Mouse (Mus musculus) kidney, adult 2 months (tissue): Measurements from ENCODE around the gene Cry2. TPM values are rescaled to one million over a fixed set of nuclear protein-coding genes. Genes with fewer than 3 reads are reported as not detected.

ENCODE experiments used
- DNase-seq: peaks from one replicate; pipeline ENCODE4 v3.0.0; 2021
- H3K27ac ChIP-seq: fragments of 200-500 bp; 2 replicates; pipeline ENCODE4 v1.5.1; 2012; ENCODE audit warnings: low read depth, low read length, control low read depth, inconsistent platforms; ENCODE audit not compliant: insufficient read depth
- H3K27me3 ChIP-seq: fragments of 200-500 bp; replicated peaks from 2 replicates; pipeline ENCODE4 v1.6.1; 2012; ENCODE audit warnings: mild to moderate bottlenecking, moderate library complexity, low read length, inconsistent platforms; ENCODE audit not compliant: control insufficient read depth, insufficient read depth
- H3K36me3 ChIP-seq: fragments of 200-500 bp; 2 replicates; pipeline ENCODE4 v1.6.1; 2012; ENCODE audit warnings: mild to moderate bottlenecking, moderate library complexity, low read length, inconsistent platforms; ENCODE audit not compliant: control insufficient read depth, insufficient read depth
- H3K4me1 ChIP-seq: fragments of 200-500 bp; 2 replicates; pipeline ENCODE4 v1.6.1; 2011; ENCODE audit warnings: low read length; ENCODE audit not compliant: control insufficient read depth, insufficient read depth
- H3K4me3 ChIP-seq: fragments of 200-500 bp; 2 replicates; pipeline ENCODE4 v1.5.1; 2011; ENCODE audit warnings: mild to moderate bottlenecking, low read depth, low read length, control low read depth; ENCODE audit not compliant: insufficient read depth
- CTCF ChIP-seq: fragments of 200-500 bp; conservative IDR thresholded peaks from 2 replicates; pipeline ENCODE4 v1.5.1; 2011; ENCODE audit warnings: low read depth, mild to moderate bottlenecking, control low read depth, low read length, moderate library complexity, mixed read lengths; ENCODE audit not compliant: insufficient read depth, insufficient read length
- POLR2A ChIP-seq: fragments of 200-500 bp; IDR thresholded peaks from one replicate; pipeline ENCODE4 v1.6.1; 2011; ENCODE audit warnings: low read depth, low read length, control low read depth
- WGBS: fragments of 180-500 bp; shearing (Covaris S2); methylation state at CpG from one replicate; pipeline ENCODE4 v1.1.7; 2018; 5-methylcytosine and 5-hydroxymethylcytosine counted together
- polyA plus RNA-seq: library from polyadenylated mRNA; depleted of rRNA; stranded (reverse); fragments of >200 nt; gene quantifications from 2 replicates; pipeline ENCODE4 v1.2.3, GENCODE M21; 2012

The Cry2 gene
- polyA plus RNA-seq, 1 experiment, result 13.5 TPM

DNA sequence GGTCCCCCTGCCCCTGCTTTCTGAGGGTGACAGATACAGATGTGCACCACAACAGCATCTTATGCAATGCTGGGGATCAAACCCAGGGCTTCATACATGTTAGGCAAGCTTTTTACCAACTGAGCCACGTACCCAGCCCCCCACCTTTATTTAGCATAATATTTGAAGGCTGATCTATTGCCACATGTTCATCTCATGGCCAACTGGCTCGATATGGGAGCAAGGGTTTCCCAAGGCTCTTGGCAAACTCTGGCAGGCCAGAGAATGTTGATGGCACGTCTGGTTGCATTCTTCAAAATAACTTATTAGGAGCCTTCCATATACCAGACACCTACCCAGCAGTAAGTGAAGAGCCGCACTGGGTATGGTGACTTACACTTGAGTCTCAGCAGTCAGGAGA, 9.5 kb upstream of the Cry2 start:
- Histone ChIP-seq H3K27me3 (no peaks in the 10 kb centered on the region), H3K4me3 (no peak overlapping the region), H3K4me1 (no peaks in the 10 kb centered on the region), H3K36me3 (no peaks in the 10 kb centered on the region), H3K27ac (no peak overlapping the region)
- TF ChIP-seq CTCF (no peak), POLR2A (no peak)
- no peak for DNase-seq
- 85% methylated on average over 4 of the region's 4 CpGs for WGBS

- Histone ChIP-seq H3K4me3 (no peak overlapping the region), H3K4me1 (peaks cover 4% of the 10 kb centered on the region; the same call in 1 of the 2 replicates), H3K36me3 (no peaks in the 10 kb centered on the region), H3K27ac (no peak overlapping the region), H3K27me3 (no peaks in the 10 kb centered on the region)
- DNase-seq, result no peak
- TF ChIP-seq POLR2A (no peak), CTCF (no peak)
- 72% methylated on average over 12 of the region's 12 CpGs for WGBS
Measured at GRCm38 (mm10) chr2:92442419-92443001, 8.7 kb upstream of the Cry2 start.

DNA sequence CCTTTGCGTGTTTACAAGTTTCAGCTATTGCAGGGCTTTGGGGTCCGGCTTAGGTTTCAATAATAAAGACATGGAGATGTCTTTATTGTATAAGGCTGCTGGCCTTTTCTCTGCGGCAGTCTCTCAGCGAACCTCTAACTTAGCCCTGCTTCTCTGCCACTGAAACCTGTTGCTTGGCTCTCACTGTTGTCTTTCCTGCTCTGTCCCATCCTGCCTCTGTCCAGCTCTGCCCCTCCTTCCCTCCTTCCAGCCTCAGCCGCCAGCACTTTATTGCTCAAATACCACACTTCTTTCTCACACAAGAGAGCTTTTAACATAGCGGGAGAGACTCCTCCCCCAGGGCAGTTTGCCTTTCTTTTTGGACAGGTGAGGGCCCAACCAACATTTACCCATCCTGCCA, 6.6 kb upstream of the Cry2 start:
- 54% methylated on average over 6 of the region's 6 CpGs for WGBS
- Histone ChIP-seq H3K4me3 (no peak overlapping the region), H3K27ac (no peak overlapping the region), H3K36me3 (no peaks in the 10 kb centered on the region), H3K27me3 (no peaks in the 10 kb centered on the region), H3K4me1 (peaks cover 7% of the 10 kb centered on the region; the same call in 1 of the 2 replicates)
- DNase-seq, result no peak
- TF ChIP-seq POLR2A (no peak), CTCF (no peak)

DNA sequence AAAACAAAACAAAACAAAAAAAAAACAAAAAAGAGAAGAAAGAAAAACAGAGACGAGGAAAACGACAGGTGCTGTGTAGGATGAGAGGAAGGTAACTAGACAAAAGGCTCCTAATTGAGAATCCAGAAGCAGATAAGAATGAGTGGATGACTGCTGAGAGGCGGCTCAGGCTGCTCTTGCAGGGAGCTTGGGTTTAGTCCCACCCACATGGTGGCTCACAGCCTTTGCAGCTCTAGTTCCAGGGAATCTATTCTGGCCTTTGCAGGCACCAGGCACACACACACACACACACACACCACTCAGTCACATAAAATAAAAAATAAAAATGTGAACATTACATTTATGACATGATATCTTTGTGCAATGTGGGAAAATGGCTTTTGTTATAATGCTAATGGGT, 4.7 kb upstream of the Cry2 start:
- Histone ChIP-seq H3K27me3 (no peaks in the 10 kb centered on the region), H3K4me1 (peaks cover 12% of the 10 kb centered on the region; the same call in 1 of the 2 replicates), H3K27ac (no peak overlapping the region), H3K4me3 (no peak overlapping the region), H3K36me3 (no peaks in the 10 kb centered on the region)
- WGBS, result 71% methylated on average over 3 of the region's 3 CpGs
- TF ChIP-seq CTCF (no peak), POLR2A (no peak)
- no peak for DNase-seq

- WGBS, result 1% methylated on average over 5 of the region's 5 CpGs
- TF ChIP-seq CTCF (peak; percentile 87), POLR2A (no peak)
- peak overlapping the region; percentile 16; the same call in 1 of the 2 replicates for H3K27ac ChIP-seq
- DNase-seq, result peak; percentile 90
- no peaks in the 10 kb centered on the region for H3K36me3 ChIP-seq
- H3K4me1 ChIP-seq, result peaks cover 15% of the 10 kb centered on the region
- H3K27me3 ChIP-seq, result no peaks in the 10 kb centered on the region
- H3K4me3 ChIP-seq, result no peak overlapping the region; the same call in 1 of the 2 replicates
Measured at GRCm38 (mm10) chr2:92437875-92438274, 4.0 kb upstream of the Cry2 start.

GRCm38 (mm10) chr2:92437366-92437765, 3.5 kb upstream of the Cry2 start:
- no peak overlapping the region for H3K27ac ChIP-seq
- H3K36me3 ChIP-seq, result no peaks in the 10 kb centered on the region
- no peak overlapping the region for H3K4me3 ChIP-seq
- peaks cover 20% of the 10 kb centered on the region for H3K4me1 ChIP-seq
- WGBS, result 64% methylated on average over 4 of the region's 4 CpGs
- DNase-seq, result no peak
- no peaks in the 10 kb centered on the region for H3K27me3 ChIP-seq
- no peak for TF ChIP-seq POLR2A
- TF ChIP-seq CTCF, result no peak

DNA sequence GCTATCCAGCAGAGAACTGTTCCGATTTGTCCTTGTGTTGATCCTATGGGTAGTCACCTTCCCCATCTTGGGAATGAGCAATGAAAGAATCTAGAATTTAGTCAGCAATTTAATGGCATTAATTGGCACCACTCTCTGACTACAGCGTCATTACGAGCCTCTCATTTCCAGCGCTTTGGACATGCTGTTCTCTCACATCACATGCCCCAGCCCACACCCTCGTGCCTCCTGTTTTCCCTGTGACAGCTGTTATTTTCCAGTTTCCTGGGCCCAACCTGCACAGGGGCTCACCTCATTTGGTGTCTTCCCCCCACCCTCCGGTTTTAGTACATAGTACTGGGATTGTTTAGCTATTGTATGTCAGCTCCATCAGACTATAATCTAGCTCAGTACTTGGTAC, 1.2 kb upstream of the Cry2 start:
- TF ChIP-seq POLR2A, result no peak
- no peak for TF ChIP-seq CTCF
- Histone ChIP-seq H3K36me3 (no peaks in the 10 kb centered on the region), H3K4me3 (no peak overlapping the region), H3K4me1 (peaks cover 35% of the 10 kb centered on the region), H3K27me3 (no peaks in the 10 kb centered on the region), H3K27ac (no peak overlapping the region)
- no peak for DNase-seq
- 36% methylated on average over 6 of the region's 6 CpGs for WGBS
